Mouse (Mus musculus): ENCODE measurements around the gene Sspn.

The Sspn gene

DNA sequence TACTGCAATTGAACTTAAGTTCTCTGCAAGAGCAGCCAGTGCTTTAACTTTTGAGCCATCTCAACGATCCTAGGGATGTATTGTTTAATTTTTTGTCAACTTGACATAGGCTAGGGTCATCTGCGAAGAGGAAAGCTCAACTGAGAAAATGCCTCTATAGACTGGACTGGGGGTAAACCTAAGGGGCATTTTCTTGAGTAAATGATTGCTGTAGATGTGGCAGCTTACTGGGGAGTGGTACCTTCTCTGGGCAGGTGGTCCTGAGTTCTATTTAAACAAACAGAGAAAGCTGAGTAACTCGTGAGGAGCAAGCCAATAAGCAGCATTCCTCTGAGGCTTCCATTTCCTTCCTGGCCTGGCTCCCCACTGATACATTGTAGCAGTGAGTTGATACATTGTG, at the start of gene Sspn:
Gene Sspn, plus strand, starts transcription at position 301 of the 400 bp plus-strand sequence.
- no peak for DNase-seq

GRCm38 (mm10) chr6:145883010-145883409, 48.4 kb upstream of the Sspn start:
- no peak for DNase-seq

DNA sequence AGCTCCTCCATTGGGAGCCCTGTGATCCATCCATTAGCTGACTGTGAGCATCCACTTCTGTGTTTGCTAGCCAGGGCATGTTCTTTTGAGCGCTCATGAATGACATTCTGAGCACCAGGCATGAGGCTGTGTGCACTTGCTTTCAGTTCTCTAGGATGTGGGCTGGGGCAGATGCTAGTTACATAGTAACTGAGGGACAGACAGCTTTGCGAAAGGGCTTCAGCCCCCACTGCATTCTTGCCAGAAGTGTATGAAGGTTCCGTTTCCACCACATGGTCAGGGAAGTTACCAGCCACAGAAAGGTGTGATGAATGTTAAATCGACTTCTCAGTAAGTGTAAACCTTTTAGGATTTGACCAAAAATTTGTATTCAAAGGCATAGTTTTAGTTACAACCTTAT, 47.8 kb upstream of the Sspn start:
- peak in 1 of 2 experiments; percentile 15 for DNase-seq

DNA sequence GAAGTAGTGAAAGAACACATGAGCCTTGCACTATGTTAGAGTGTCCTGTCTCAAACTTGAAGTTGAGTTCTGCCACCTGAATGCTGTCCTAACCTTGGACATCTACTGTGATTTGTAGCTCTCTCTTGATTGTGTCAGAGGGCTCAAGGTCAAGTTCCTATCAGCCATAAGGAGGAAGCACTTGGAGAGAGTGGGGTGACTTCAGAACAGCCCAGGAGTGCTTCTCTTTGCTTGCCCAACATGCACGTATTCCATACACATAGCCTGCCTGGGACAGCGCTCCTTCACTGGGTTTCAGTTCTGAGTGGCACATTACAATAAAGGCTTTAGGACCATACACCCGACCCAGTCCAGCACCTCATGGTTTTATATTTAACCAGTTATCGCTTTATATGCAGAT, 46.4 kb upstream of the Sspn start:
- no peak for DNase-seq

DNA sequence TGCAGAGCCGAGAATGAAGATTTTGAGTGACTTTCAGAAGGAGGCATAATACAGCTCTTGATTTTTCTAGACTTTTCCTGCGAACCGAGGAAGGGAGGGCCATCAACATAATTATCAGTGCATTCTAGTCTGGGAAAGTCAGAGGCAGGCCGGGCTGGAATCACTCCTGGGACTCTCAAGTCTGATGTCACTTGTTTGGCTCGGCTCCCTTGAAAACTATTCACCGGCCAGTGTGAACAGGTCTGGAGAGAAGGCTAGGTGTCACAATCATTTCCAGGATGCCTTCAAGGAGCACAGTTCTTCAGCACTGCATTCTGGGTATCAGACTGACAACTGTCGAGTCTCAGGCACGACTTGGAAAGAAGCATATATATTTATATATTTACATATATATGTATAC, 45.2 kb upstream of the Sspn start:
- DNase-seq: no peak

GRCm38 (mm10) chr6:145887719-145888118, 43.7 kb upstream of the Sspn start:
- DNase-seq: no peak

DNA sequence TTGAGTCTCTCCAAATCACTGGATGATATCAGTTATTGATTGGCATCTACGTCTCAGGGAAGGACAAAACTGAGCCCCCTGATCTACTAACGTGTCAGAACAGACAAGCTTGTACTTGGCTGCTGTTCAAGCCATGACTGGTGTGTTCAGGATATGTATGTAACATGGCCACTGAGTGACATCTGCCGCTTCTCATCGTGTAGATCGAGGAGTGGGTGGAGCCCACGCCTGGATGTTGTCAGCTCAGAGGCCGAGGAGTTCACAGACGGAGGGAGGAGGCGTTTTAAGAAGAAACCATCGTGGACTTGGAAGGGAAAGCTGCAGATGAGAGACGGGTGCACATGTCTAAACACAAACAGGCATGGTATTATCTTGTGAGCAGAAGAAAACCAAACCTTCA, 39.5 kb upstream of the Sspn start:
- DNase-seq: no peak

DNA sequence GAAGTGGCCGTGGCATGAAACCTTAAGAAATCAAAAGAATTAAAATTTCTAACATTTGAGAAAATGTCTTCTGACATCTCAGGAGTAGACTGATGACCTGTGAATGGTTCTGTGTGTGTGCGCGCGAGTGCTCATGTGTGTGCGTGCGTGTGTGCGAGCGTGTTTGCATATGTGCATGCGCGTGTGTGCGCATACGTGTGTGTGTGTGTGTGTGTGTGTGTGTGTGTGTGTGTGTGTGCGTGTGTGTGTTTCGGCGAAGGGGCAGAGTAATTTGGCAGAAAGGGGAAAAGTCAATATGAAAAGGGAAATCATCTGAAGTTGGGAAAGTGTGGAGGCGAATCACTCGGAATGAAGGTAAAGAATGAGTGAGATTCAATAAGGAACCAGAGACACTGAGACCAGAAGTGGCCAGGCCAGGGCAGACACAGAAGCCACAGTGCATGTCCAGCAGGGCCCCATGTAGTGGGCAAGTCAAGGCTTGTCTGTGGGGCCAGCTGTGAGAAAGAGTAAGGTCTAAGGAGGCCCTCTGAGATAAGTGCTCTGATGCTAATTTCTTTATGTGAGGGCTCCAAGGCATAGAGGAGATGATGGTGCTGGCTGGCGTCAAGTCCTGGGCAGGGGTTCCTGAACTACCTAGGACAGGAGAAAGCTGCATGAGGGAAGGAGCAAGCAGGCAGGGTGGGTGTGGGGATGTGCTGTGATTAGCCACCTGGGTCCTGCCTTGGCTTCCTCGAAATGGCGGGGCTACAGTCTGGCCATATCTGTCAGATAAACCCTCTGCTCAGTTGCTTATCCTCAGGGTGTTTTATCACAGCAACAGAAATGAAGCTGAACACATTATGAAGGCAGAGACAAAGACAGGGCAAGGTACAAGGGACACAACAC, 38.8 kb upstream of the Sspn start:
- no peak for DNase-seq

GRCm38 (mm10) chr6:145893366-145894021, 37.9 kb upstream of the Sspn start:
- no peak for DNase-seq

DNA sequence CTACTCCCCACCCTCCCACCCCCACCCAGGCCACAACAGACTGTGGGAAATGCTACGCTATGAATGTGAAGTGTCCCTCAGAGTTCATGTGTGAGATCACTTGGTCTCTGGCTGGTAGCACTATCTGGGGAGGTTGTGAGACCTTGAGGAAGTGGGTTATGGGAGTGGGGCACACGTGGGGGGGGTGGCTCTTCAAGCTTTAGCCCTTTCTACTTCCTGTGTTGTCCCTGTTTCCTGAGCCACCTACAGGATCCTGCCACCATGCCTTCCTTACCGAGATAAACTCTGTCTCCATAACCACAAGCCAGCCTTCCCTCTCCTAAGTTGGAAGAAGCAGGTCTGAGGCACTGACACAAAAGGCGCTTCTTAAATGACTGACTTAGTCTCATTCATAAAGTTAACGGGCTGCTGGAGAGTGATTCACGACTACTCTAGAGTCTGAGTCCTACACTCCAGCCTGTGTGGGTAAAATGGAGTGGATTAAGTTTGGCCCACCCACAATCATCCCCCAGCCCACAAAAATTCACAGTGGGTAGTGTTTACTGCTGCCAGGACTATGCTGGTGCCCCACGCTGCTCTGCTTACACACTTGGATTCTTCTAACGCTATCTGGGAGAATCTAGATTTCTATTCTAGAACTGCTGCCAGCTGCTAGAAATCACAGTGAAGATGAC, 36.6 kb upstream of the Sspn start:
- no peak for DNase-seq

GRCm38 (mm10) chr6:145904169-145904568, 27.3 kb upstream of the Sspn start:
- no peak for DNase-seq

- DNase-seq: no peak
Measured at GRCm38 (mm10) chr6:145904616-145905015, 26.8 kb upstream of the Sspn start.

- DNase-seq: peak; percentile 12 to 32
Measured at GRCm38 (mm10) chr6:145906096-145906890, 25.1 kb upstream of the Sspn start.

DNA sequence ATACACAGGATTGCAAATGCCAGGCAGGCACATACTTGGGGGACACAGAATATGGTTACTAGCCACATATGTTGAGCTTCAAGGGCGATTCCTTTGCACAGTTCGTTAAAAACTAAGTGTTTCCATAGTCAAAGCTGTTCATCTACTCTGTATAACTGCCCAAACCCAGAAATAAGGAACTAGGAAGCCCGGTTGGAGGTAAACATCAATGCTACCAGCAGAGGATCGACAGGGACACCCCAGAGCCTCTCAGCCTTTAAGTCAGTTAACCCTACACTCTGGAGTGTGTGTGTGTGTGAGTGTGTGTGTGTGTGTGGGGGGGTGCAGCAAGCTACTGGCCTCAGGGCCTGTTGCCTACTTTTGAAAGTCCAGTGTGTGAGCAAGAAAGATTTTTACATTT, 21.5 kb upstream of the Sspn start:
- no peak for DNase-seq

- DNase-seq: no peak
Measured at GRCm38 (mm10) chr6:145910469-145911426, 20.7 kb upstream of the Sspn start.

DNA sequence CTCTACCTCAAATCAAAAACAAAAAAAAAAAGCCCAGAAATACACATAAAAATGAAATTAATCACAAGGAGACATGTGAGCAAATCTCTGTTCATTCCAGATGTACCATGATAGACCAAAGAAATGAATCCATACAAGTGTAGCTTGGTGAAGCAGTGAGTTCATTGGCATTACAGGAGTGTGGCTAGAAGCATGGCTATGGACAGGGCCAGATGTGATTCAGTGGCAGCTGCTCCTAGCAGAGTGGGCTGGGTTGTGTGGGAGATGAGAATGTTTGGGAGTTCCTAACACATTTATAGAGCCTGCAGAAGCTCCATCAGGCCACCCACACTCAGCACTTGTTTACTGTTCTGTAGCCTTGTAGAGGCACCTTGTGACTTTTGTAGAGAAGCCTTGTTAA, 19.2 kb upstream of the Sspn start:
- no peak for DNase-seq

DNA sequence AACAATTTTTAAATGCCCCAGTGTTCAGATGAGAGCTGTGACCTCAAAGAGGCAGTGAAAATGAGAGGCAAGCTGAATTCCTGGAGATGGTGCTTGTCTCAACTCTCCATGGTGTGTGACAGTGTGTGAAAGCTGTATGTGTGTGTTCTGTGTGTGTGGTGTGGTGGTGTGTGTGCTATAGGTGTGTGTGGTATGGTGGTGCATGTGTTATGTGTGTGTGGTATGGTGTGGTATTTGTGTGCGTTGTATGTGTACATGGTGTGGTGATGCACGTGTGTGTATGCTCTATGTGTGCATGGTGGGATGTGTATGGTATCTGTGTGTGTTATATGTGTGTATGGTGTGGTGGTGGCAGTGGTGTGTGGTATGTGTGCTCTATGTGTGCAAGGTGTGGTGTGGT, 16.0 kb upstream of the Sspn start:
- no peak for DNase-seq

GRCm38 (mm10) chr6:145916401-145916800, 15.0 kb upstream of the Sspn start:
- no peak for DNase-seq

DNA sequence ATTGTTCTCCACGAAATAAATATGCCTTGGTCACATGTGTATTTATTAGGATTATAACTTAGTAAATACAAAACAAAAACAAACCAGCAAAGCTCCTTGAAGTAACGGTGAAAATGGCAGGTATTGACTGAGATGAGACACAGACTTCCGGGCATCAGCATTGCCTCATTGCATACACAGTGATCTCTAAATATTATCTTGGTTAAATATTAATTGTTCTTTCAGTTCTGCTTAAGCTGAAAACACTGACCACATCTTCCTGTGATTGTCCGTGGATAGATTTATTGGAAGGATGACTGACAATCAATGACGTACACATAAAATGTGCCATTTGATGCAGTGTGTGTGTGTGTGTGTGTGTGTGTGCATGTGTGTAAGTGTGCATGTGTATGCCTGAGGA, 13.2 kb upstream of the Sspn start:
- no peak for DNase-seq

- no peak for DNase-seq
Measured at GRCm38 (mm10) chr6:145923594-145923993, 7.8 kb upstream of the Sspn start.

- DNase-seq: peak; percentile 87 to 92
Measured at GRCm38 (mm10) chr6:145934001-145934696, 2.7 kb downstream of the Sspn start.

Measured in kidney, postnatal 4 days (tissue).